Comparison of ENCODE assay signal across 25 mouse cellular contexts in the genomic region with DNA sequence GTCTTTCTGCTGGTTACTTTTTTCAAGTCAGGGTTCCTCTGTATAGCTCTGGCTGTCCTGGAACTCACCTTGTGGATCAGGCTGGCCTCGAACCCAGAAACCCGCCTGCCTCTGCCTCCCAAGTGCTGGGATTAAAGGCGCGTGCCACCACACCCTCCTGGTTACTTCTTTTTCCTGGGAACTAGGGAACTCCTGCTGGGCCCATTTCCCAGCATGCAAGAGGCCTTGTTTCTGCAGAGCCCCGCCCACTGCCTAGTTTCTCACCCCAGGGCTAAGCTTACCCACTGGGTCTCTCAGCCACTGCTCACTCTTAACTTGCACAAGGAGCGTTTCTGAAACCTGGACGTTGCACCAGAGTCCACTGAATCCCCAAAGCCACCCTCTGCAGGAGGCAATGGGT.
DNase-seq lines count a peak whose midpoint lies in the region; TF ChIP-seq lines count a peak whose summit lies in the region.
"Had no signal": no experiment of that assay in that cellular context is flagged by ENCODE, and none has a peak within 500 bp of the region (broad histone marks: within the 10 kb centered on the region; RNA-seq: fewer than 3 reads in every experiment).

No protein-coding gene starts in this region.

- H3K9me3 ChIP-seq in ES-E14 (ENCODE audit: control insufficient read depth, insufficient read depth, low read depth, low read length), result no peaks in the 10 kb centered on the region
- H3K9me3 ChIP-seq: embryonic facial prominence, embryonic 10.5 days; embryonic facial prominence, embryonic 13.5 days; forebrain, embryonic 12.5 days; forebrain, embryonic 15.5 days; hindbrain, embryonic 10.5 days; hindbrain, embryonic 13.5 days had no signal

- DNase-seq in adrenal gland, postnatal 14 days, result peak; percentile 21
- DNase-seq in adrenal gland, adult 2 months, result no peak
- peak; percentile 10 for DNase-seq in testis, postnatal 14 days (ENCODE audit: low spot score)
- no peak for DNase-seq in testis, postnatal 10 days (ENCODE audit: low spot score)
- DNase-seq in ES-E14 (ENCODE audit: low read depth, low spot score), result peak; percentile 70
- DNase-seq in ZHBTc4 (ENCODE audit: low read depth, low spot score), result peak; percentile 91
- no peak for DNase-seq in spleen, postnatal 4 days (ENCODE audit: low spot score in 2 of 2)
- no peak for DNase-seq in lung, postnatal 36 days
- DNase-seq: adrenal gland, postnatal 25 days; B cell, adult 2 months; cerebellum, adult 11-12 months; cerebellum, adult 8-10 months; cerebellum, postnatal 10 days; cerebellum, postnatal 36 days; embryo, embryonic 11 days; gastrocnemius, postnatal 10 days; gastrocnemius, postnatal 36 days; kidney, adult 18-20 months had no signal

- H3K4me1 ChIP-seq in ES-E14 (ENCODE audit: control insufficient read depth in 2 of 2, insufficient read depth in 2 of 2, low read length in 2 of 2, poor library complexity in 1 of 2), result peaks cover 0 to 2% of the 10 kb centered on the region in 2 experiments; a peak in 1 of 4 replicates
- H3K4me1 ChIP-seq: embryonic facial prominence, embryonic 13.5 days had no signal

- H3K4me3 ChIP-seq in ES-E14 (ENCODE audit: insufficient read depth in 1 of 2, low read depth in 1 of 2, low read length in 2 of 2, poor library complexity in 1 of 2, severe bottlenecking in 1 of 2), result peak overlapping the region; percentile 32 to 48; a peak in 1 of 4 replicates
- H3K4me3 ChIP-seq: embryonic facial prominence, embryonic 10.5 days; embryonic facial prominence, embryonic 13.5 days; erythroblast, embryonic 14.5 days; forebrain, embryonic 12.5 days; forebrain, embryonic 15.5 days; hindbrain, embryonic 10.5 days; hindbrain, embryonic 13.5 days had no signal

- H3K9ac ChIP-seq in ES-E14 (ENCODE audit: insufficient read depth, low read depth, low read length, poor library complexity, severe bottlenecking), result no peak overlapping the region
- H3K9ac ChIP-seq: embryonic facial prominence, embryonic 13.5 days; forebrain, embryonic 12.5 days; forebrain, embryonic 15.5 days; hindbrain, embryonic 13.5 days had no signal

- in situ Hi-C loops in ES-E14 (cut with MboI; ENCODE audit: low sequenced_read_pairs in 2 of 2, unreplicated experiment in 2 of 2), result no loop called here

- H3K27ac ChIP-seq in ES-E14 (ENCODE audit: insufficient read depth, low read depth, low read length, poor library complexity, severe bottlenecking), result no peak overlapping the region
- H3K27ac ChIP-seq: embryonic facial prominence, embryonic 10.5 days; embryonic facial prominence, embryonic 13.5 days; forebrain, embryonic 12.5 days; forebrain, embryonic 15.5 days; hindbrain, embryonic 10.5 days; hindbrain, embryonic 13.5 days had no signal

- no peaks in the 10 kb centered on the region for H3K36me3 ChIP-seq in ES-E14 (ENCODE audit: control insufficient read depth, insufficient read depth, low read length, poor library complexity, severe bottlenecking)
- H3K36me3 ChIP-seq: embryonic facial prominence, embryonic 10.5 days; embryonic facial prominence, embryonic 13.5 days; forebrain, embryonic 12.5 days; forebrain, embryonic 15.5 days; hindbrain, embryonic 10.5 days; hindbrain, embryonic 13.5 days had no signal

TF ChIP-seq in ES-E14, 5 proteins besides CTCF, POLR2A, EP300 and RAD21:
- TF ChIP-seq MAFK (IDR thresholded peaks at IDR 0.05; ENCODE audit: insufficient read depth, low read depth, low read length), result no peak
- TF ChIP-seq ZC3H11A (IDR thresholded peaks at IDR 0.05; ENCODE audit: borderline replicate concordance, low read depth, low read length), result no peak
- no peak for TF ChIP-seq ZNF384 (IDR thresholded peaks at IDR 0.05; ENCODE audit: low read depth, low read length)

Comparison
In these comparisons a context has a peak if more than half of its experiments do, and no peak if none do; other contexts are left out.
1. DNase-seq: peak in adrenal gland, postnatal 14 days (single experiment), testis, postnatal 14 days (single experiment), ES-E14 (single experiment) and ZHBTc4 (single experiment); none in adrenal gland, adult 2 months (single experiment), testis, postnatal 10 days (single experiment), spleen, postnatal 4 days (0 of 2) and lung, postnatal 36 days (single experiment).